Mouse (Mus musculus): ENCODE results near the gene Syt16.

The Syt16 gene

DNA sequence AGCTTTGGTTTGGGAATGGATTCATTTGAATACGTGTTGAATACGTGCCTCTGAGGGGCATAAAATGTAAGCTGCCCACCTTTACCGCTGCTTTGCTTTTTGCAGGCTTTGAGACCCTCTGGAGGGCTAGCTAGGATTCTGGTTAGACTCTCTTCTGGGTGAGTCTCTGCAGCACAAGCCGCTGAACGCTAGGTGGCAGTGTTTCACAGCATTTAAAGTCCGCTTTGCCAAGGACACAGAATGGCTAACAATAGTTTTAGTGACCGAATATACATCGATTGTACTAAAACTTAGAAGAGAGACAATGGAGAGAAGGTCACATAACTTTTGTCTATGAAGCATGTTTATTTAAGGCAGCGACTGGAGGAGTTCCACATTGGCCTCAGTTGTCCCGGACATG lies 322.9 kb downstream of the Syt16 start:
- DNase-seq, result peak; percentile 72

DNA sequence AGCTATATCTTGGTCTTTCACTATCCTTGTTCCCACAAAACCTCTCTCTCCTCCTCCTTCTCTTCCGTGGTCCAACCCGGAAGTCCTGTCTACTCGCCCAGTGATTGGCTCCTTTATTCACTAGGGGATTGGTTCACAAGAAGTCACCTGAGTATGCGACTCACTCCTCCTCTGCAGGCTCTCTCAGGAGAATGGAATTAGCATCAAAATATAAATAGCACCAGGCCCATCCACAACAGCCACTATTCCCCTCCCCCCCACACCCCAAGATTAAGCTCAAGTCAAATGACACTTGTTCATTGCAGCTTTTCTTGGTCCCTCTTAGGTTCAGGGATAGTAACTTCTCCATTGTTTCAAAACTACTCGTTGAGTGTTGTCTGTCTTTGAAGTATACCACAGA lies 324.5 kb downstream of the Syt16 start:
- no peak for DNase-seq
